Mouse (Mus musculus): ENCODE measurements around the gene Glp1r.

Glp1r gene

DNA sequence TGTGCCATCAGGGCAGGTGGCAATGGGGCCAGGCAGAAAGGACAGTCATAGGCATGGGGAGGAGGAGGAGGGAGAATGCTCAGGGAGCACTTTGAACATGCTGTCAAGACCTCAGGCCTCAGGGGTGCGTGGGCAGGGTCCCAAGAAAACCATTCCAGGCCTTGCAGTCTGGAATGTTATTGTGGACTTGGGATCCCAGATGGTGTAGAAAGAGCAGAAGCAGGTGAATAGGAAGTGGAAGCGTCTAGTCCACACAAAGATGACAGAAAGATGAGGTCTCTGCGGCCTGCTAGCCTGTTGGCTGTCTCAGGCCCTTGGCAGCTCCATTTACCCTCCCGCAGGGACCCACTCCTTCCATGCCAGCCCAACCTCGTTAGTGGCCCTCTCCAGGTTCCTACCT is 10.9 kb downstream of the Glp1r start:
- DNase-seq (ENCODE audit: low read depth, low spot score) = no peak

DNA sequence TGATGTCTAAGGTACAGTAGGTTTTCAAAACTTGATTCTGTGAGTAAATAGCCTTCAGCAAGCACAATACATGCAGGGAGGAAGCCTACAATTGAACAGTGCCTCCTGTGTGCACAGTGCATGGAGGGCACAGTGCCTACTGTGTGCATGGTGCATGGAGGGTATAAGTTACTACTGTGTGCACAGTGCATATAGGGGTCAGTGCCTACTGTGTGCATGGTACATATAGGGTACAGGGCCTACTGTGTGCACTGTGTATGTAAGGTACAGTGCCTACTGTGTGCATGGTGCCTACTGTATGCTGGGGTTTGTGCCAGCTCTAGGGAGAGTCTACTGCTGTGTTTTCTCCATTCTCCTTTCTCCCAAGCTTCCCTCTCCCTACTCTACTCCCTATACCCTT is 12.6 kb downstream of the Glp1r start:
- no peak for DNase-seq (ENCODE audit: low read depth, low spot score)

DNA sequence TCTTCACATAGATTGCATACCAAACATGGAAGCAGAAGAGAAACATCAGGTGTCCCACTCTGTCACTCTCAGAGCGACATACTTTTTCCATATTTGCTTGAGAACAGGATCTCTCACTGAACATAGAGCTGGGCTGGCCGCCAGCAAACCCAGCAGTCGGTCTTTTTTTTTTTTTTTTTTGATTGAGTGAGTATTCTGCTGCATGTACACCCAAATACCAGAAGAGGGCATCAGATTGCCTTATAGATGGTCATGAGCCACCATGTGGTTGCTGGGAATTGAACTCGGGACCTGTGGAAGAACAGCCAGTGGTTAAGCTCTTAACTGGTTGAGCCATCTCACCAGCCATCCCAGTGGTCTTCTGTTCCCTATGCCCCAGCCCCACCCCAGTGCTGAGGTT is 21.9 kb downstream of the Glp1r start:
- no peak for DNase-seq (ENCODE audit: low read depth, low spot score)

DNA sequence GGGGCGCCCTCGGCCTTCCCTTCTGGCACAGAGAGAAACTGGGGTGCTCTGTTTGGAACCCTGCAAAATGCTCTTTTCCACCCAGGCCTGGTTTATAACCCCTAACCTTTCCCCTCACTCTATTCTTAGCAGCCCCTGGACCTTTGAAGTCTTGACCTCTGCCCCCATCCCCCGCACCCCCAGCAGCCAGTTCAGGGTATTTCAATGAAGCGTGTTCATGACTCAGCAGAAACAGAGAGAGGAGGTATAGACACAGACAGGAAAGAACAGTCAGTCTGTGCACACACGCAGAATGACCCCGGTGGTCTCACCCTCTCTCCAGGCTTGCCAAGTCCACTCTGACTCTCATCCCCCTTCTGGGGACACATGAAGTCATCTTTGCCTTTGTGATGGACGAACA is 29.2 kb downstream of the Glp1r start:
- DNase-seq (ENCODE audit: low read depth, low spot score) = no peak

DNA sequence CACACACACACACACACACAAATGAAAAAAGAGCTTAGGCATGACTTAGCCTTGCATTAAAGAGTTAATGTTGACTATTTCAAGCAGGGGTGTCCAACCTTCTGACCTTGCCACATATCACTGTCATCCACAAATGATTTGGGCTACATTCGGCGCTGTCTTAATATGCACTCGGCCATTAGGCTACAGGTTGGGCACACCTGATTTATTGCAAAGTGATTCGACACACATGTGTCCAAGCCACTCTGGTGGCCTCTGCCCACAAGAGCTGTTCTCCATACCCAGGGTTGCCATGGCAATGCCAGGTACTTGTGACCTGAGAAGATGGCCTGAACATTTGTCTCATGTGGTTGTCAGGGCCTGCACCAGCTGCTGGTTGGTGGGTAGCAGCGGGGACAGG is 31.2 kb downstream of the Glp1r start:
- DNase-seq (ENCODE audit: low read depth, low spot score) = no peak

DNA sequence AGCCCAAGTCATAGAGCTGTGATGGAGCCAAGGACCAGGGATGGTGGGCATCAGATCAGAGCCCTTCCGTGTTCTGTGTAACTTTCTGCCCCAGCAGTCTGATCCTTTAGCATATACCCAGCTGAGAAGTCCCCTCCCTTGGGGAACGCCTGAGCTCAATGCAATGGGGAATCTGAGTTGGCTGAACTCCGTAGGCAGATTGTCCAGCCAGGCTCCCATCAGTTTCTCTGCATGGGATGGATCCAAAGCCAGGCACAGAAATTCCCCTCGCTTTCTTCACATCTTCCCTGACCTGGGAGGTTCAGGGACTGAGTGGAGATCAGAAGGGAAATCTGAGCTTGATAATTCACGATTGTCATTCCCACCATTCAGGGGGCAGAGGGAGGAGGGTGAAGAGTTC is 33.7 kb downstream of the Glp1r start:
- DNase-seq (ENCODE audit: low read depth, low spot score) = no peak

DNA sequence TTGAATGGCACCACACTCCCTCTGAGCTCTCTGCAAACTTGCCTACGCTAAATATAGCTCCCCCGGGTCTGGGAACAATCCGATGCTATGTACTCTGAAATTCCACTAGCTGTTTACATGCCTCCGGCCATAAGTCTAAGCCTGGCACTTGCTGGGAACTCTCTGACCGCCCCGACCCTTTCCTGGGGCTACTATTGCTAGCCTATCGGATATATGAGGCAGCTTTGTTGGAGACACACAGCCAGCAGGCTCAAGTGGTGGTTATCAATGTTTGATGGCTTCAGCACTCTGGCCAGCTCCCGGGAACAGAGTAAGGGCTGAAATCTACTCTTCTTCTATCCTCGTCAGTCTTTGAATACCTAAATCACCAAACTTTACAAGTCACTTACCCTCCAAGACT is 36.9 kb downstream of the Glp1r start:
- DNase-seq (ENCODE audit: low read depth, low spot score) = no peak

DNA sequence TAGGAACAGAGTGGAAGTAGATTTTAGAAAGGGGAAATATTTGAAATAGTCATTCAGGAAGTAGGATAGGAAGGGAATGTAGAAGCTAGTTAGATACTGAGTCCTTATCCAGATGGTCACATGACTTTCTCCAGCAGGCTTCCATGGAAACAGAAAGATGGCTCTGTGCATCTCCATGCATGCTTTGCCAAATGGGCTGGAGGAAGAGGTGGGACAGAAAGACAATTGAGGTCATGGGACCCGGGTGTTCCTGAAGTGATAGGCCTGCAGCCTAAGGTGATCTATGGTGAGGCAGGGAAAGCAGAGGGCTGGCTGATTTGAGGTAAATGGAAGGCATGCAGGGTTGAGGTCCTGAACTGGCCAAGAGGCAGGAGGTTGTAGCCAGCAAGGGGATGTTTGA is 46.8 kb downstream of the Glp1r start:
- DNase-seq (ENCODE audit: low read depth, low spot score) = no peak

DNA sequence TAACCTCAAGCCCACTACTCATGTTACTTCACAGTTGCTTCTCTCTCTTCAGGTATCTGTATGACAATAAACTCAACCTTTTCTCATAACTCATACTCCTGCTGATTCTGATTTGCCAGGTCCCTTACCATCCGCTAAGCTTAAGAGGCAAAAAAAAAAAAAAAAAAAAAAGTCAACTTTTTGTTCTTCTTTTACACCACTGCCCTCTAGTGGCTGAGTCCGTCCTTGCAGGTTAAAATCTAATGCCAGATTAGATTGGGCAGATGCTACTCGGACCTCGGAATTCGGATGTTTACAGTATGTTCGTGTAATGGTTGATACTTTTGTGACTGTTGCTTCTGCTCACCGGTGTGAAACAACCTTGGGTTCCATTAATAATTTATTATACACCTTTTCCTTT is 49.2 kb downstream of the Glp1r start:
- no peak for DNase-seq (ENCODE audit: low read depth, low spot score)

DNA sequence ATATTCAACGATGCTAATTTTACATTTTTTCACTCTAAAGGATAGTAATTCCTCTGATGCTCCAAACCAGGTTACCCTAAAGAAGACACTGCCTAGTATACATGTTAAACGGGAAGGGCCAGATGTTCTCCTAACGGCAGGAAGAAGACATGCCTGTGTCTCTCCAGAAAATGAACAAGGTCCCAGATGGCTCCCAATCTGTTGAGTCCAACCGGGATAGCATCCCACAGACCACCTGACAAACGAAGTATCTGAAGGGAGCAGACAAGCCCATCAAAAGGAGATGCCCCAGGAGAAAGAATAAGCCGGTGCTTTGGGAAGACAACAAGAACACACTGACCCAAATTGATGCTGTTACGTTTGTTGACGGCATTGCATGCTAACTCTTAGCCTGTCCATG is 50.0 kb downstream of the Glp1r start:
- no peak for DNase-seq (ENCODE audit: low read depth, low spot score)

DNA sequence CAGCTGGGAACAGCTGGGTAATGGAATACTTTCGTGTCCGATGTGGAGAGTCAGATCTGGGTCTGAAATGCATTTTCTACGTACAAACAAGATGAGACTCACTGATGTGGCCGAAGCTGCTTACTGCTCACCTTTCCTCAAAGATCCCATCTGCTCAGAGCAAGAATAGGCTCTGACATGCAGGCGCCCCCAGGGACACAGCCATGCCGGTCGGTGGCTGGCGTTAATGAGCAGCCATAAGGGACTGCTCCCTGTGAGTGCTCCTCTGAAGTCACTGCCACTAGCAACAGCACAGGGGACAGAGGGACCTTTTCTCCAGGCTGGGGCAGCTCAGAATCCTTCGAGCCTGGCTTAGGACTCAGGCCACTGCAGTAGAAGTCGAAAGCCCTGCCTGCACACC is 52.7 kb downstream of the Glp1r start, which contains the start of gene Umodl1:
Gene Umodl1 (plus strand): TSS at position 301 of the 400 bp plus-strand sequence.
- DNase-seq (ENCODE audit: low read depth, low spot score) = no peak

DNA sequence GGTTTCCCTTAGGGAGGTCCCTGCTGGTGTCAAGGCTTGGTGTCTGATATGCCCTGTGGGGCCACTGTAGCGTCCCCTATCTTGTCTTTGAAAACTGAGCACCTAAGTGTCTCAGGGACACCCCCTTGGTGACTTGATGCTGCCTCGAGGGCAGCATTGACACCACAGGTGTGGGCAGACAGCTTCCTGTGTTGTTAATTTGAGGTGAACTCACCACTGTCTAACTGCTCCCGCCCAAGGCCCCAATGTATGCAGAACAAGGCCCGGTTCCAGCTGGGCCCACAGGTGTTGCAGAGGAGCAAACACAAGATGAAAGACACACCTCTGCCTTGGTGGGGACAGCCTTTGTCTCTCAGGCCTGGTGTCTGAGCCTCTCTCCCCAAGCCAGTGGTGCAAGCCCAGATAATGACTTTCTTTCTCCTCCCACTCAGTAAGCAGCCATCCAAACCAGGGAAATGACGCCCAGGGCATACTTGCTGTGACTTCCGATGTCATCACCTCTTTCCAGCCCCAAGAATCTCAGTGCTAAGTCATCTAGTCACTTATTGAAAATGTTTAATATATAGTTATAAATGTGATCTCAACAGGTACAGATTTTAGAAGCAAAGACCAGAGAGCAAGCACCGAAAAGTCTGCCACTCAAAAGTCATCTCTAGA is 60.4 kb downstream of the Glp1r start:
- no peak for DNase-seq (ENCODE audit: low read depth, low spot score)

DNA sequence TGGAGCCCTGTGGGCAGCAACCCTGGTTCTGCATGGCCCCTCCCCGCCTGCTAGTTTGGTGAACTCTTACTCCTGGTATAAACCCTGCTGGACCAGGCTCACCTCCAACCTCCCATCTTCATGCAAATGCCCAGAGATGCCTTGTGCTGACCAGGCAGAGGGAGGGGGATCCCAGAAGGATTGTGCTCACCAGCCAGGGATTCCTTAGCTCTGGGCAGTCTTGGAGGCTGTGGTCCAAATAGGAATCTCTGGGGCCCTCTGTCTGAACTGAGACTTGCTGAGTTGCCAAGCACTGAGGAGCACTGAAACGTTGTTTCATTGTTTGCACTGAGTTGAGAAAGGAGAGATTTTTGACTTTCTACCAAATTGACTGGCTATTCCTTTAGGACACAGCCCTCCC is 61.3 kb downstream of the Glp1r start:
- no peak for DNase-seq (ENCODE audit: low read depth, low spot score)

DNA sequence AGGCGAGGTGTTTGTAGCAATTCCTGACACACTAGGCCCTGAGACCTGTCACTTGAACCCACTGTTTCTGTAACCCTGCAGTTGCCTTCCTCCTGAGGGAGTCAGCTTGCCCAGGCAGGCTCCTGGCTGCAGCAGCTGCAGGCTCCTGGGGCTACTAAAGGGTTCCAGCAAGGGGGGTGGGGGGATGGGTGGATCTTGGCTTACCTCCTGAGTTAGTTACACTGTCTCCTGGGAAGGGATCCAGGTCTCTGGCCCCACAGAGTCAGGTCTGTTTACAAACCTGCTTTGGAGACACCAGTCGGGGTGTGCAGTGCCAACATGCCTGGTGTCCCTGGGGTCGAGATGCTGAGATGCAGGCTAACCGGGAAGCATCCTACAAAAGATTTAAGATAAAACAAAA is 68.4 kb downstream of the Glp1r start:
- no peak for DNase-seq (ENCODE audit: low read depth, low spot score)

DNA sequence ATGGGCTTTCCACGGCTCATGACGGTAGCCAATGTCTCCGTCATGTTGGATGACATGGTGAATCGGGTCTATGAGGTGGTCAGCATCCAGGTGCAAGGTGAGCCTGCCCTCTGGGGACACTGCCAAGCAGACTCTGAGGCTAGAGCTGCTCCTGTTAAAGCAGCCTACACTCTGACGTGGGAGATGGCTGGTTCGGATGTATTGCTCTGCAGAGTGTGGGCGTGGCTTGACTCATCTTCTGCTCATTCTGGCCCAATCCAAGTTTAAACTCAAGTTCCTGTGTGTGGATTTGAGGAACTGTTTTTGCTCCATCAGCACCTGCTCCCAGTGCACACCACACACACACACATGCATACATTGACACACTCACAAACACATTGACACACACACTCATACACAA is 70.3 kb downstream of the Glp1r start:
- DNase-seq (ENCODE audit: low read depth, low spot score) = no peak

DNA sequence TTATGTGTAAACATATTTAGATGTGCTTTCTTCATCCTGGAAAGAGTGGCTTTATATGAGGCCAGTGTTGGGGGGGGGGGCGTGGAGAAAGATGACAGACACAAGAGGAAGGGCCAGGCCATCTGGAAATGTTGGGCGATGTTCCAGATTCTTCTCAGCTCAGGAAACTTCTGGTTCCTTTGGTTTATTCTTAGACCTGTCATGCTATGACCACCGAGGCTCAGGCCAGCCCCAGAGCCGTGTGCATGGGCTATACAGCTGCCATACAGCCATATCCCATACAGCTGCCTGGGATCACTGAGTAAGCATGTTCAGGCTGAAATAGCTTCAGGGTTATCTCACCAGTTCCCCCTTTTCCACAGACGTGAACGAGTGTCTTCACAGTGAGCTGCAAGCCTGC is 71.7 kb downstream of the Glp1r start:
- no peak for DNase-seq (ENCODE audit: low read depth, low spot score)

DNA sequence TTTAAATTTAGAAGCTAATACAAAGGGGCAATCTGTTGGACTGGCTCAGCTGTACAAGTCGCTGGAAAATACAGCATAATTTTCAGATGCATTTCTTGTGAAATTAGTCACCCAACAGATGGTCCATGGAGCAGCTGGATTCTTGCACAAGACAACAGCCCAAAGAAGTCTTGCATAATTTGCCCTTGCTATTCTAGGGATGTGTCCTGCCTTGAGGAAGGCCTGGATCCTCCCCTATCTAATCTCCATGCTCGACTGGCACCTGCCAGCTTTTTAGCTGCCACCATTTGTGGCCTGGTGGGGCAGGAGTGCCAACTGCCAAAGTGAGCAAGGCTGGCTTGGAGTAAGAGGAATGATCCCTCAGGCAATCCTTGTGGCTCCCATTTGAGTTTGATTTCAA is 75.7 kb downstream of the Glp1r start:
- no peak for DNase-seq (ENCODE audit: low read depth, low spot score)

DNA sequence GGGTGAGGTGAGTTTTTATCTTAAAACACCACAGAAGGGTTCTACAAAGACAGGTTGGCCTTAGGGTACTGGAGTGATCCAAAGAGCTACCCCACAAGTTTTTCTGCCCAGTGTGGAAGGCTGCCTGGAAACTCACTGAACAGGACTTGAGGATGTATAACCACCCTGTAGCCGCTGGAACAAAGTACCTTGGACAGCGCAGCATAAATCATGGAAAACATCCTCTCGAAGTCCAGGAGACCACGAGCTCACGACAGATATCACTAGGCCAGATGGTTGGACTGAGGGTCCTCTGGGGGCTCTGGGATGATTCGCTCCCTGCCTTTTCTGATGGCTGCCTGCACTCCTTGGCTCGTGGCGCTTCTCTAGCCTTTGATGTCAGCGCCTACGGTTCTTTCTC is 76.9 kb downstream of the Glp1r start:
- DNase-seq (ENCODE audit: low read depth, low spot score) = no peak

DNA sequence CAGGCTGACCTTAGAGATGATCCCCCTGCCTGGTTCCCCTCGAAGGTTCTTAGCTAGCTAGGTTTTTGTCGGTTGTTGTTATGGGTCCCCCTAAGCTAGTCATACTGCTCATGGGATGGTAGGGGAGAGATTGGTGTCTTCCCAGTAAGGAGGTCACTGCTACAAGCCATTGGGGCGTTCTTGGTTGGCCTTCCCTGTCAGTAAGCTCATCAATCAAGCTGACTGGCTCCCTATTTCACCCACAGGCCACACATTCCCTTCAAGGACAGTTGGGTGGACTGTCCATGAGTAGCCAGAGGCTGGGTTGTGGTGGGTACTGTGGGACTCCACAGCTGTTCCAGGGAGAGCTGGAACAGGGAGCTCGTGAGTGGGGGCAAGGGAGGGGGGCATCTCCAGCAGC is 81.9 kb downstream of the Glp1r start:
- no peak for DNase-seq (ENCODE audit: low read depth, low spot score)

DNA sequence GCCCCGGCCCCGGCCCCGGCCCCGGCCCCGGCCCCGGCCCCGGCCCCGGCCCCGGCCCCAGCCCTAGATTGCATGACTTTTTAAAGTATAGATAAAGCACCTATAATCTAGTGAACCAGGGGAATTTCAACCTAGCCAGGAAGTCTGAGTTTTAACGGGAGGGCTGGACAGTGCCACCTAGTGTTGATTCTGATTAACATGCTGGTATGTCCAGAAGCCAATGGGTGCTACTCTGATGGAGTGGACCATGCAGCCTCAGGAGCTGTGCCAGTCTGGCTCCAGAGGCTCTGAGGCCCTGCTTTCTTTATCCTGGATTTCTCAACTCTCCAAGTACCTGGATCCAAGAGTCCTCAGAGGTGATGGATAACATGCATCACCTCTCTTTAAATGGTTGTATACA is 88.6 kb downstream of the Glp1r start:
- DNase-seq (ENCODE audit: low read depth, low spot score) = no peak

Measured in WW6 (cell line).